Mouse (Mus musculus) liver, adult 2 months (tissue): ENCODE data around the gene Dpy30. TPM values are rescaled to one million over a fixed set of nuclear protein-coding genes. Genes with fewer than 3 reads are reported as not detected.
A peak's percentile ranks its signal among the peaks of the same experiment; 100 is the strongest.

Source experiments
- DNase-seq: peaks from one replicate; pipeline ENCODE4 v3.0.0-alpha.2; 2011; ENCODE audit warnings: low read depth, low spot score; ENCODE audit errors: extremely low read depth
- H3K27ac ChIP-seq: fragments of 200-500 bp; replicated peaks from 2 replicates; pipeline ENCODE4 v1.5.1; 2012; ENCODE audit warnings: low read depth, mild to moderate bottlenecking, control low read depth, inconsistent platforms, low read length; ENCODE audit not compliant: insufficient read depth
- H3K27me3 ChIP-seq: fragments of 200-500 bp; 2 replicates; pipeline ENCODE4 v1.6.1; 2012; ENCODE audit warnings: mild to moderate bottlenecking, moderate library complexity, low read length, inconsistent platforms; ENCODE audit not compliant: control insufficient read depth, insufficient read depth
- H3K36me3 ChIP-seq: fragments of 200-500 bp; 2 replicates; pipeline ENCODE4 v1.6.1; 2012; ENCODE audit warnings: low read length, inconsistent platforms; ENCODE audit not compliant: control insufficient read depth, insufficient read depth
- H3K4me1 ChIP-seq: fragments of 200-500 bp; 2 replicates; pipeline ENCODE4 v1.6.1; 2011; ENCODE audit warnings: low read length; ENCODE audit not compliant: control insufficient read depth, insufficient read depth
- H3K4me3 ChIP-seq: fragments of 200-500 bp; 2 replicates; pipeline ENCODE4 v1.5.1; 2011; ENCODE audit warnings: low read depth, mild to moderate bottlenecking, control low read depth, low read length, moderate library complexity; ENCODE audit not compliant: insufficient read depth
- H3K79me2 ChIP-seq: fragments of 200-500 bp; 2 replicates; pipeline ENCODE4 v1.6.1; 2012; ENCODE audit warnings: inconsistent platforms, mild to moderate bottlenecking, low read length, moderate library complexity; ENCODE audit not compliant: control insufficient read depth, insufficient read depth
- H3K9ac ChIP-seq: fragments of 200-500 bp; 2 replicates; pipeline ENCODE4 v1.6.1; 2012; ENCODE audit warnings: low read depth, mild to moderate bottlenecking, control low read depth, inconsistent platforms, low read length
- CTCF ChIP-seq: fragments of 200-500 bp; IDR thresholded peaks from 2 replicates; pipeline ENCODE4 v1.5.1; 2011; ENCODE audit warnings: low read depth, low read length, control low read depth
- POLR2A ChIP-seq: fragments of 200-500 bp; IDR thresholded peaks from 2 replicates; pipeline ENCODE4 v1.6.1; 2011; ENCODE audit warnings: low read length, control low read depth; ENCODE audit not compliant: insufficient read depth; ENCODE audit errors: extremely low read depth
- WGBS: fragments of 180-500 bp; shearing (Covaris S2); methylation state at CpG from one replicate; pipeline ENCODE4 v1.1.7; 2018; 5-methylcytosine and 5-hydroxymethylcytosine counted together
- polyA plus RNA-seq: library from polyadenylated mRNA; depleted of rRNA; stranded (reverse); fragments of >200 nt; gene quantifications from 2 replicates; pipeline ENCODE4 v1.2.3, GENCODE M21; 2012; rRNA removed
- total RNA-seq: library from RNA; depleted of rRNA; stranded (reverse); fragments of >200 nt; gene quantifications from 2 replicates; pipeline ENCODE4 v1.2.3, GENCODE M21; 2014; rRNA removed

Dpy30 gene
- total RNA-seq (22.1 and 29.2 TPM in 2 replicates), polyA plus RNA-seq (30.4 and 34.7 TPM in 2 replicates)

- TF ChIP-seq POLR2A (no peak), CTCF (no peak)
- Histone ChIP-seq H3K9ac (no peak within 1 kb of the TSS), H3K27ac (peak within 1 kb of the TSS; percentile 62), H3K4me3 (no peak within 1 kb of the TSS), H3K36me3 (no peaks in the 10 kb centered on the region), H3K4me1 (no peaks in the 10 kb centered on the region), H3K79me2 (no peaks in the 10 kb centered on the region), H3K27me3 (no peaks in the 10 kb centered on the region)
- no peak for DNase-seq
- 93% methylated on average over 2 of the region's 2 CpGs for WGBS
Measured at GRCm38 (mm10) chr17:74323844-74324243, at the start of gene Dpy30. Gene Dpy30, minus strand, starts transcription at chr17:74323944.

GRCm38 (mm10) chr17:74363592-74363991 lies 39.8 kb upstream of the Dpy30 start:
- H3K79me2 ChIP-seq, result no peaks in the 10 kb centered on the region
- no peak for DNase-seq
- H3K4me1 ChIP-seq, result no peaks in the 10 kb centered on the region
- no peak for TF ChIP-seq CTCF
- no peak for TF ChIP-seq POLR2A
- H3K9ac ChIP-seq, result no peak overlapping the region
- no peaks in the 10 kb centered on the region for H3K27me3 ChIP-seq
- no peak overlapping the region for H3K27ac ChIP-seq
- WGBS, result 91% methylated on average over 1 of the region's 1 CpGs
- H3K4me3 ChIP-seq, result no peak overlapping the region
- peaks cover 33% of the 10 kb centered on the region for H3K36me3 ChIP-seq

GRCm38 (mm10) chr17:74341151-74341550 lies 17.4 kb upstream of the Dpy30 start:
- Histone ChIP-seq H3K4me1 (peaks cover 18% of the 10 kb centered on the region; the same call in 1 of the 2 replicates), H3K27ac (no peak overlapping the region), H3K36me3 (no peaks in the 10 kb centered on the region), H3K9ac (no peak overlapping the region), H3K4me3 (no peak overlapping the region), H3K79me2 (peaks cover 34% of the 10 kb centered on the region; the same call in 1 of the 2 replicates), H3K27me3 (no peaks in the 10 kb centered on the region)
- WGBS, result 40% methylated on average over 5 of the region's 5 CpGs
- peak; percentile 31 for DNase-seq
- TF ChIP-seq CTCF, result no peak
- TF ChIP-seq POLR2A, result no peak

GRCm38 (mm10) chr17:74338937-74339804 lies 15.4 kb upstream of the Dpy30 start, which contains the start of gene Spast:
Gene Spast, plus strand, starts transcription at chr17:74338987.
- under 1% methylated on average over 76 of the region's 90 CpGs for WGBS
- H3K79me2 ChIP-seq, result peaks cover 22% of the 10 kb centered on the region; the same call in 1 of the 2 replicates
- H3K27me3 ChIP-seq, result no peaks in the 10 kb centered on the region
- peak; percentile 71 for DNase-seq
- peak within 1 kb of the TSS; percentile 85 for H3K27ac ChIP-seq
- peak within 1 kb of the TSS; percentile 97 for H3K4me3 ChIP-seq
- no peaks in the 10 kb centered on the region for H3K36me3 ChIP-seq
- peak within 1 kb of the TSS; percentile 97 for H3K9ac ChIP-seq
- peaks cover 18% of the 10 kb centered on the region; the same call in 1 of the 2 replicates for H3K4me1 ChIP-seq
- TF ChIP-seq POLR2A (peak; percentile 79), CTCF (no peak)

GRCm38 (mm10) chr17:74338225-74338931 lies 14.6 kb upstream of the Dpy30 start:
- Histone ChIP-seq H3K27ac (peak overlapping the region; percentile 72; the same call in 1 of the 2 replicates), H3K9ac (peak overlapping the region; percentile 97), H3K4me3 (peak overlapping the region; percentile 97), H3K36me3 (no peaks in the 10 kb centered on the region), H3K27me3 (no peaks in the 10 kb centered on the region), H3K4me1 (peaks cover 18% of the 10 kb centered on the region; the same call in 1 of the 2 replicates), H3K79me2 (peaks cover 19% of the 10 kb centered on the region; the same call in 1 of the 2 replicates)
- under 1% methylated on average over 36 of the region's 50 CpGs for WGBS
- TF ChIP-seq POLR2A (no peak), CTCF (no peak)
- DNase-seq, result peak; percentile 81
